Mouse (Mus musculus) frontal cortex, postnatal 14 days (tissue): ENCODE measurements at regions not wholly inside any gene's neighbourhood (a gene's known extent, or its start where the extent isn't known, plus 50 kb on each side); places are given as distances from the start of the nearest gene placed in this dataset.
"Not testable (repeated sequence)": the region's sequence is repeated elsewhere in the genome, so short reads cannot be mapped to it uniquely, and the experiment has no call there.

Experiments
- DNase-seq, 2 experiments: peaks; one replicate each; pipeline ENCODE4 v3.0.0; 2022; ENCODE audit warnings: low spot score in 2 of 2

- peak; percentile 14 to 22 for DNase-seq
Observed at GRCm38 (mm10) chr10:34667203-34667602, 184.0 kb downstream of the Frk start.

- no peak for DNase-seq
Observed at GRCm38 (mm10) chr10:34667735-34668439, 184.7 kb downstream of the Frk start.

GRCm38 (mm10) chr10:34671791-34672190, 188.6 kb downstream of the Frk start:
- no peak for DNase-seq

GRCm38 (mm10) chr10:34699414-34699813, 216.2 kb downstream of the Frk start:
- not testable (repeated sequence) for DNase-seq

- no peak for DNase-seq
Observed at GRCm38 (mm10) chr10:34701956-34702355, 218.8 kb downstream of the Frk start.

- DNase-seq: no peak
Observed at GRCm38 (mm10) chr10:34705416-34705815, 222.2 kb downstream of the Frk start.

- no peak for DNase-seq
Observed at GRCm38 (mm10) chr10:34731249-34731648, 248.1 kb downstream of the Frk start.

- no peak for DNase-seq
Observed at GRCm38 (mm10) chr10:34762426-34762825, 279.2 kb downstream of the Frk start.

- DNase-seq: no peak
Observed at GRCm38 (mm10) chr10:34792099-34792498, 308.9 kb downstream of the Frk start.

GRCm38 (mm10) chr10:34811131-34811530, 327.9 kb downstream of the Frk start:
- no peak for DNase-seq

- DNase-seq: no peak
Observed at GRCm38 (mm10) chr10:34824121-34824520, 340.9 kb downstream of the Frk start.

GRCm38 (mm10) chr10:34842015-34842504, 358.9 kb downstream of the Frk start:
- no peak for DNase-seq

- DNase-seq: no peak
Observed at GRCm38 (mm10) chr10:34856494-34857146, 373.4 kb downstream of the Frk start.

- DNase-seq: no peak
Observed at GRCm38 (mm10) chr10:34862693-34863092, 379.5 kb downstream of the Frk start.

- no peak for DNase-seq
Observed at GRCm38 (mm10) chr10:34871888-34872287, 388.7 kb downstream of the Frk start.

- no peak for DNase-seq
Observed at GRCm38 (mm10) chr10:34878511-34878910, 395.3 kb downstream of the Frk start.

- DNase-seq: no peak
Observed at GRCm38 (mm10) chr10:34887601-34888000, 404.4 kb downstream of the Frk start.

GRCm38 (mm10) chr10:34904274-34904673, 421.1 kb downstream of the Frk start:
- no peak for DNase-seq

GRCm38 (mm10) chr10:34904692-34905091, 421.5 kb downstream of the Frk start:
- no peak for DNase-seq

GRCm38 (mm10) chr10:34912153-34912723, 429.0 kb downstream of the Frk start:
- DNase-seq: no peak
